Mouse (Mus musculus): Measurements from ENCODE around the gene Itgbl1. TPM values are rescaled to one million over a fixed set of nuclear protein-coding genes. Genes with fewer than 3 reads are reported as not detected.

Gene Itgbl1
- polyA plus RNA-seq, 1 experiment, result 1.0 TPM

GRCm38 (mm10) chr14:123865779-123866726 lies 206.3 kb downstream of the Itgbl1 start:
- no peak overlapping the region for H3K27ac ChIP-seq (ENCODE audit: insufficient read depth, low read length)
- no peak for TF ChIP-seq POLR2A (IDR thresholded peaks at IDR 0.05; ENCODE audit: extremely low read depth, insufficient read depth, low read length)
- no peak for TF ChIP-seq CTCF (IDR thresholded peaks at IDR 0.05; ENCODE audit: extremely low read depth, insufficient read depth, low read length)

DNA sequence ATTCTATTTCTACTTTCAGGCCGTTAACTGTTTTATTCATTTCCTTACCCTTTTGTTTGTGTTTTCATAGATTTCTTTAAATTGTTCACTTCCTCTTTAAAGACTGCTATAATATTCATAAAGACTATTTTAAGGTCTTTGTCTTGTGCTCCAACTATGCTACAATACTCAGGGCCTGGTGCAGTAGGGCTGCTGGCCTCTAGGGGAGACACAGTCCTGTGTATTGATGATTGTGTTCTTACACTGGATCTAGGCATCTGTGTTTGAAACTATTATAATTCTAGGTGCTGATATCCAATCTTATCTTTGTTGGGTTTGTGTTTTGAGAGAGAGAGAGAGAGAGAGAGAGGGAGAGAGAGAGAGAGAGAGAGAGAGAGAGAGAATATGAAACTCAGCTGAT lies 268.1 kb downstream of the Itgbl1 start:
- no peak overlapping the region for H3K27ac ChIP-seq (ENCODE audit: insufficient read depth, low read length)
- no peak overlapping the region for H3K4me3 ChIP-seq (ENCODE audit: insufficient read depth, low read length)
- H3K4me1 ChIP-seq (ENCODE audit: control insufficient read depth, insufficient read depth, low read length), result no peaks in the 10 kb centered on the region
- no peak for TF ChIP-seq POLR2A (IDR thresholded peaks at IDR 0.05; ENCODE audit: extremely low read depth, insufficient read depth, low read length)
- peak; percentile 28; the same call in 1 of the 2 replicates for TF ChIP-seq CTCF (IDR thresholded peaks at IDR 0.05; ENCODE audit: extremely low read depth, insufficient read depth, low read length)

More at GRCm38 (mm10) chr14:123865779-123866726, 206.3 kb downstream of the Itgbl1 start:
- Histone ChIP-seq H3K4me1 (ENCODE audit: control insufficient read depth, insufficient read depth, low read length) (no peaks in the 10 kb centered on the region), H3K4me3 (ENCODE audit: insufficient read depth, low read length) (no peak overlapping the region)

DNA sequence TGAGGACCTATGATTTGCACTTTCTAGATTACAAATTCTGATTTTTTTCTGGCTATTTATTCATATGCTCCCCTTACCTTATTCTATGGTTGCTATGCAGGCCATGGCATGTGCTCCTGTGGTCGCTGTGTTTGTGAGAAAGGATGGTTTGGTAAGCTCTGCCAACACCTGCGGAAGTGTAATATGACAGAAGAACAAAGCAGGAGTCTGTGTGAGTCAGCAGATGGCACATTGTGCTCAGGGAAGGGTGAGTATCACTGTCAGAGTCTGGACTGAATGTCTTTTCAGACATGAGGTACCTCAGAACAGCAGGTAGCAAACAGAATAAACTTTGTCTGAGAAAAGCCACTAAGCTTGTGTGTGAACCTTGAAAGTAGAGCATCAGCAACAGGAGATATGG lies 306.8 kb downstream of the Itgbl1 start:
- Histone ChIP-seq H3K4me1 (ENCODE audit: control insufficient read depth, insufficient read depth, low read length) (no peaks in the 10 kb centered on the region; the same call in 1 of the 2 replicates), H3K27ac (ENCODE audit: insufficient read depth, low read length) (no peak overlapping the region), H3K4me3 (ENCODE audit: insufficient read depth, low read length) (no peak overlapping the region)
- no peak for TF ChIP-seq POLR2A (IDR thresholded peaks at IDR 0.05; ENCODE audit: extremely low read depth, insufficient read depth, low read length)
- no peak for TF ChIP-seq CTCF (IDR thresholded peaks at IDR 0.05; ENCODE audit: extremely low read depth, insufficient read depth, low read length)

DNA sequence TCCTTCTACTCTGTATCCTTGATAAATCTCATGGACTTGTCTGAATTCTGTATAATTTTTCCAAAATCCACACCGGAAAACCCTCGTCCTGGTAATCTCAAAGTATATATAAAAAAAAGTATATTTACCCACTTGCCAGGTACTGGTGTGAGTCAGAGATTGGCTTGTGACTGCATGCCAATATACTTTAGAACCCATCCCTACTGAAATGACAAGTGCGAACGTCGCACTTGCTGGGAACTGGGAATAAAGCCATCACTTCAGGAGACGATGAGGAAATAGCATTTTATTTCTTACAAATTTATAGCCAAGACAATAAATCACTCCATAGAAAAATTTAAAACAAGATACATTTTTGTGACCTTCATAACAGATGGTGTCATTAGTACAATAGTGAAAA lies 308.2 kb downstream of the Itgbl1 start:
- no peak overlapping the region for H3K4me3 ChIP-seq (ENCODE audit: insufficient read depth, low read length)
- H3K4me1 ChIP-seq (ENCODE audit: control insufficient read depth, insufficient read depth, low read length), result no peaks in the 10 kb centered on the region; the same call in 1 of the 2 replicates
- H3K27ac ChIP-seq (ENCODE audit: insufficient read depth, low read length), result no peak overlapping the region
- TF ChIP-seq POLR2A (IDR thresholded peaks at IDR 0.05; ENCODE audit: extremely low read depth, insufficient read depth, low read length) (no peak), CTCF (IDR thresholded peaks at IDR 0.05; ENCODE audit: extremely low read depth, insufficient read depth, low read length) (no peak)

GRCm38 (mm10) chr14:123990591-123991195 lies 330.9 kb downstream of the Itgbl1 start:
- TF ChIP-seq CTCF (IDR thresholded peaks at IDR 0.05; ENCODE audit: extremely low read depth, insufficient read depth, low read length) (no peak), POLR2A (IDR thresholded peaks at IDR 0.05; ENCODE audit: extremely low read depth, insufficient read depth, low read length) (no peak)
- Histone ChIP-seq H3K4me1 (ENCODE audit: control insufficient read depth, insufficient read depth, low read length) (no peaks in the 10 kb centered on the region; the same call in 1 of the 2 replicates), H3K4me3 (ENCODE audit: insufficient read depth, low read length) (no peak overlapping the region), H3K27ac (ENCODE audit: insufficient read depth, low read length) (no peak overlapping the region)

Other genes with a start within 250 kb of the Itgbl1 start
- gene Nalcn, start 32.8 kb upstream of the Itgbl1 start, polyA plus RNA-seq (2012; rRNA removed), result 27.7 and 27.8 TPM in 2 replicates